Mouse (Mus musculus) midbrain, embryonic 14.5 days (tissue): ENCODE measurements around the gene Cd44. TPM values are rescaled to one million over a fixed set of nuclear protein-coding genes. Genes with fewer than 3 reads are reported as not detected.
A peak's percentile ranks its signal among the peaks of the same experiment; 100 is the strongest.

ENCODE experiments used
- ATAC-seq: fragments of 200-750 bp; cut with Nextera tagmentation; 2 replicates; pipeline ENCODE4 v1.8.0; 2017; ENCODE audit warnings: moderate number of reproducible peaks, moderate library complexity; ENCODE audit not compliant: low FRiP score, low TSS enrichment
- DNase-seq: peaks from one replicate; pipeline ENCODE4 v3.0.0-alpha.2; 2015
- H3K27ac ChIP-seq: fragments of 300-500 bp; sonication (generic); replicated peaks from 2 replicates; pipeline ENCODE4 v1.5.1; 2014; ENCODE audit warnings: mild to moderate bottlenecking, low read depth, low read length, moderate library complexity
- H3K27me3 ChIP-seq: fragments of 300-500 bp; sonication (generic); 2 replicates; pipeline ENCODE4 v1.6.1; 2014; ENCODE audit warnings: low read length, control low read depth, mixed read lengths; ENCODE audit not compliant: control insufficient read depth, insufficient read depth
- H3K36me3 ChIP-seq: fragments of 300-500 bp; sonication (generic); 2 replicates; pipeline ENCODE4 v1.6.1; 2014; ENCODE audit warnings: low read length, control low read depth; ENCODE audit not compliant: control insufficient read depth, insufficient read depth
- H3K4me1 ChIP-seq: fragments of 300-500 bp; sonication (generic); 2 replicates; pipeline ENCODE4 v1.6.1; 2014; ENCODE audit warnings: mild to moderate bottlenecking, antibody characterized with exemption, low read length, control low read depth; ENCODE audit not compliant: control insufficient read depth, insufficient read depth
- H3K4me2 ChIP-seq: fragments of 300-500 bp; sonication (generic); 2 replicates; pipeline ENCODE4 v1.6.1; 2014; ENCODE audit warnings: mild to moderate bottlenecking, low read length, moderate library complexity
- H3K4me3 ChIP-seq: fragments of 300-500 bp; sonication (generic); replicated peaks from 2 replicates; pipeline ENCODE4 v1.5.1; 2014; ENCODE audit warnings: low read depth, low read length
- H3K9ac ChIP-seq: fragments of 300-500 bp; sonication (generic); replicated peaks from 2 replicates; pipeline ENCODE4 v1.6.1; 2014; ENCODE audit warnings: mild to moderate bottlenecking, low read length, moderate library complexity
- H3K9me3 ChIP-seq: fragments of 300-500 bp; sonication (generic); 2 replicates; pipeline ENCODE4 v1.6.1; 2016; ENCODE audit warnings: low read length, control low read depth, mixed read lengths; ENCODE audit not compliant: control insufficient read depth
- WGBS: fragments of 180-500 bp; shearing (Covaris S2); extraction: QIAGEN DNeasy Blood & Tissue Kit; methylation state at CpG from one replicate; pipeline ENCODE4 v1.1.7; 2014; 5-methylcytosine and 5-hydroxymethylcytosine counted together
- polyA plus RNA-seq: library from polyadenylated mRNA; unstranded; fragments of >200 nt; fragmentation: Nextera tagmentation; extraction: Ambion mirVana; gene quantifications from 2 replicates; pipeline ENCODE4 v1.2.1, GENCODE M21; 2014

Cd44 gene
- polyA plus RNA-seq, 1 experiment from 2014 or later = 3.1 TPM

GRCm38 (mm10) chr2:102807633-102808032 lies 93.8 kb downstream of the Cd44 start:
- no peaks in the 10 kb centered on the region for H3K9me3 ChIP-seq
- H3K36me3 ChIP-seq = no peaks in the 10 kb centered on the region
- ATAC-seq (no peak), DNase-seq (no peak)
- 86% methylated on average over 3 of the region's 3 CpGs for WGBS
- no peak overlapping the region for H3K4me2 ChIP-seq
- H3K27me3 ChIP-seq = no peaks in the 10 kb centered on the region
- no peak overlapping the region for H3K27ac ChIP-seq
- H3K9ac ChIP-seq = no peak overlapping the region
- H3K4me1 ChIP-seq = no peaks in the 10 kb centered on the region
- no peak overlapping the region for H3K4me3 ChIP-seq

- ATAC-seq (no peak), DNase-seq (no peak)
- H3K4me2 ChIP-seq = no peak overlapping the region
- no peak overlapping the region for H3K9ac ChIP-seq
- H3K27ac ChIP-seq = no peak overlapping the region
- no peaks in the 10 kb centered on the region for H3K9me3 ChIP-seq
- no peaks in the 10 kb centered on the region for H3K27me3 ChIP-seq
- WGBS = 90% methylated on average over 4 of the region's 4 CpGs
- H3K36me3 ChIP-seq = no peaks in the 10 kb centered on the region
- H3K4me1 ChIP-seq = no peaks in the 10 kb centered on the region
- H3K4me3 ChIP-seq = no peak overlapping the region
Observed at GRCm38 (mm10) chr2:102805761-102806496, 95.5 kb downstream of the Cd44 start.

- Histone ChIP-seq H3K4me3 (no peak overlapping the region), H3K36me3 (no peaks in the 10 kb centered on the region), H3K27me3 (no peaks in the 10 kb centered on the region), H3K9me3 (no peaks in the 10 kb centered on the region), H3K27ac (no peak overlapping the region), H3K9ac (no peak overlapping the region), H3K4me2 (no peak overlapping the region), H3K4me1 (no peaks in the 10 kb centered on the region)
- 84% methylated on average over 6 of the region's 6 CpGs for WGBS
- ATAC-seq (no peak), DNase-seq (no peak)
Observed at GRCm38 (mm10) chr2:102805283-102805682, 96.2 kb downstream of the Cd44 start.

GRCm38 (mm10) chr2:102804109-102804508 lies 97.4 kb downstream of the Cd44 start:
- WGBS = 47% methylated on average over 2 of the region's 2 CpGs
- no peak for ATAC-seq

GRCm38 (mm10) chr2:102801899-102802298 lies 99.6 kb downstream of the Cd44 start:
- H3K27ac ChIP-seq = no peak overlapping the region
- no peaks in the 10 kb centered on the region for H3K36me3 ChIP-seq
- no peaks in the 10 kb centered on the region for H3K4me1 ChIP-seq
- 88% methylated on average over 1 of the region's 1 CpGs for WGBS
- no peak overlapping the region for H3K4me3 ChIP-seq
- H3K27me3 ChIP-seq = no peaks in the 10 kb centered on the region
- DNase-seq (no peak), ATAC-seq (no peak)
- H3K4me2 ChIP-seq = no peak overlapping the region
- H3K9me3 ChIP-seq = no peaks in the 10 kb centered on the region
- H3K9ac ChIP-seq = no peak overlapping the region

More at GRCm38 (mm10) chr2:102804109-102804508, 97.4 kb downstream of the Cd44 start:
- Histone ChIP-seq H3K4me1 (no peaks in the 10 kb centered on the region), H3K27me3 (no peaks in the 10 kb centered on the region), H3K9me3 (no peaks in the 10 kb centered on the region), H3K4me2 (no peak overlapping the region), H3K27ac (no peak overlapping the region), H3K9ac (no peak overlapping the region), H3K36me3 (no peaks in the 10 kb centered on the region), H3K4me3 (no peak overlapping the region)
- peak; percentile 74 for DNase-seq

GRCm38 (mm10) chr2:102798149-102798548 lies 103.3 kb downstream of the Cd44 start:
- no peak for ATAC-seq
- Histone ChIP-seq H3K9me3 (no peaks in the 10 kb centered on the region), H3K4me1 (no peaks in the 10 kb centered on the region), H3K9ac (no peak overlapping the region), H3K4me3 (no peak overlapping the region), H3K27ac (no peak overlapping the region), H3K27me3 (no peaks in the 10 kb centered on the region), H3K4me2 (no peak overlapping the region), H3K36me3 (no peaks in the 10 kb centered on the region)
- WGBS = 82% methylated on average over 2 of the region's 2 CpGs
- no peak for DNase-seq

GRCm38 (mm10) chr2:102795034-102795433 lies 106.4 kb downstream of the Cd44 start:
- H3K36me3 ChIP-seq = no peaks in the 10 kb centered on the region
- H3K9me3 ChIP-seq = no peaks in the 10 kb centered on the region
- H3K4me1 ChIP-seq = no peaks in the 10 kb centered on the region
- 94% methylated on average over 3 of the region's 3 CpGs for WGBS
- no peak overlapping the region for H3K27ac ChIP-seq
- no peaks in the 10 kb centered on the region for H3K27me3 ChIP-seq
- H3K4me2 ChIP-seq = no peak overlapping the region
- ATAC-seq (no peak), DNase-seq (no peak)
- no peak overlapping the region for H3K9ac ChIP-seq
- H3K4me3 ChIP-seq = no peak overlapping the region

GRCm38 (mm10) chr2:102792804-102793203 lies 108.7 kb downstream of the Cd44 start:
- no peak overlapping the region for H3K4me3 ChIP-seq
- 90% methylated on average over 6 of the region's 6 CpGs for WGBS
- H3K27ac ChIP-seq = no peak overlapping the region
- H3K4me2 ChIP-seq = no peak overlapping the region
- DNase-seq (no peak), ATAC-seq (no peak)
- H3K9me3 ChIP-seq = no peaks in the 10 kb centered on the region
- no peaks in the 10 kb centered on the region for H3K27me3 ChIP-seq
- no peaks in the 10 kb centered on the region for H3K36me3 ChIP-seq
- no peak overlapping the region for H3K9ac ChIP-seq
- H3K4me1 ChIP-seq = no peaks in the 10 kb centered on the region

- no peak overlapping the region for H3K27ac ChIP-seq
- H3K4me2 ChIP-seq = no peak overlapping the region
Observed at GRCm38 (mm10) chr2:102791641-102792040, 109.8 kb downstream of the Cd44 start.

More at GRCm38 (mm10) chr2:102791641-102792040, 109.8 kb downstream of the Cd44 start:
- H3K4me3 ChIP-seq = no peak overlapping the region
- no peaks in the 10 kb centered on the region for H3K4me1 ChIP-seq
- no peak overlapping the region for H3K9ac ChIP-seq
- ATAC-seq (no peak), DNase-seq (no peak)
- H3K9me3 ChIP-seq = no peaks in the 10 kb centered on the region
- H3K36me3 ChIP-seq = no peaks in the 10 kb centered on the region
- WGBS = 80% methylated on average over 2 of the region's 2 CpGs
- H3K27me3 ChIP-seq = no peaks in the 10 kb centered on the region
